In genomic region chr5:65781147-65781715, GRCm38 (mm10) we compare ENCODE assay signal across 17 mouse cellular contexts. TPM values are rescaled to one million over a fixed set of nuclear protein-coding genes. Genes with fewer than 3 reads are reported as not detected.
DNase-seq lines count a peak whose midpoint lies in the region; ATAC-seq lines count a peak whose summit lies in the region.
"Had no signal": no experiment of that assay in that cellular context is flagged by ENCODE, and none has a peak within 500 bp of the region (broad histone marks: within the 10 kb centered on the region; RNA-seq: fewer than 3 reads in every experiment).

No protein-coding gene starts in this region.

- peak; percentile 44 for ATAC-seq in neutrophil, adult 5-6 weeks (ENCODE audit: extremely low read depth, insufficient number of reproducible peaks, low FRiP score, poor library complexity, severe bottlenecking)
- ATAC-seq: lung, postnatal 0 days had no signal

- peak; percentile 81 for DNase-seq in heart, adult 11 months
- no peak for DNase-seq in heart, adult 9 months (ENCODE audit: low spot score in 2 of 2)
- DNase-seq in A20 (ENCODE audit: low read depth, low spot score) (peak; percentile 53), MEL-GATA-1-ER (ENCODE audit: extremely low read depth, low read depth) (peak; percentile 25)
- no peak for DNase-seq in urinary bladder, postnatal 25 days (ENCODE audit: low spot score)
- DNase-seq in left cerebral cortex, adult 8-10 months (ENCODE audit: low spot score in 2 of 2) = no peak
- DNase-seq: adrenal gland, adult 8-10 months; cerebellum, adult 8-10 months; gastrocnemius, postnatal 10 days; heart, adult 18-20 months; heart, postnatal 4 days; kidney, adult 9 months; kidney, postnatal 10 days; layer of hippocampus, postnatal 36 days; liver, embryonic 13.5 days had no signal

RNA-seq across cellular contexts. Expression of gene N4bp2, which starts 17.9 kb away (rescaled TPM):
- total RNA-seq in neutrophil, adult 5-6 weeks (2017) = 88.0 and 102 TPM in 2 replicates
- total RNA-seq in left cerebral cortex, adult 8-10 months (2022) = 1 to 10 TPM; 4.6 to 7.5 (median 7.2) TPM

Comparison
In these comparisons a context has a peak if more than half of its experiments do, and no peak if none do; other contexts are left out.
1. DNase-seq: peak in heart, adult 11 months (single experiment), A20 (single experiment) and MEL-GATA-1-ER (single experiment); none in heart, adult 9 months (0 of 2), urinary bladder, postnatal 25 days (single experiment) and left cerebral cortex, adult 8-10 months (0 of 2).
2. RNA of gene N4bp2, which starts 17.9 kb away (total RNA-seq): 88.0 to 102 TPM in neutrophil, adult 5-6 weeks; 4.6 to 7.5 TPM in left cerebral cortex, adult 8-10 months; every median in the first group is over 10 times any median in the second.